Mouse (Mus musculus) induced T-regulatory cell, adult 2 months (primary cell): ENCODE measurements around the gene Ankrd13b.

ENCODE experiments used
- DNase-seq: peaks from one replicate; pipeline ENCODE4 v3.0.0-alpha.2; 2012; ENCODE audit warnings: low read depth

Ankrd13b gene

GRCm38 (mm10) chr11:77508068-77509021 is 18.9 kb upstream of the Ankrd13b start:
- DNase-seq, result peak; percentile 92

- DNase-seq, result no peak
These were observed 17.9 kb upstream of the Ankrd13b start for GRCm38 (mm10) chr11:77507426-77507825.

- no peak for DNase-seq
These were observed 17.5 kb upstream of the Ankrd13b start for GRCm38 (mm10) chr11:77506941-77507340.

GRCm38 (mm10) chr11:77506273-77506672 is 16.8 kb upstream of the Ankrd13b start:
- no peak for DNase-seq

GRCm38 (mm10) chr11:77505291-77505980 is 16.0 kb upstream of the Ankrd13b start:
- DNase-seq, result no peak

- no peak for DNase-seq
These were observed 14.9 kb upstream of the Ankrd13b start for GRCm38 (mm10) chr11:77504377-77504776.

- DNase-seq, result no peak
These were observed 14.0 kb upstream of the Ankrd13b start for GRCm38 (mm10) chr11:77503511-77503910.

GRCm38 (mm10) chr11:77502481-77502880 is 13.0 kb upstream of the Ankrd13b start:
- DNase-seq, result no peak

- no peak for DNase-seq
These were observed 12.5 kb upstream of the Ankrd13b start for GRCm38 (mm10) chr11:77501971-77502370.

GRCm38 (mm10) chr11:77501392-77501791 is 11.9 kb upstream of the Ankrd13b start:
- DNase-seq, result peak; percentile 90

- DNase-seq, result no peak
These were observed 11.2 kb upstream of the Ankrd13b start for GRCm38 (mm10) chr11:77500361-77501325.

- DNase-seq, result no peak
These were observed 9.9 kb upstream of the Ankrd13b start for GRCm38 (mm10) chr11:77499354-77499753.

GRCm38 (mm10) chr11:77498261-77499139 is 9.0 kb upstream of the Ankrd13b start:
- no peak for DNase-seq

GRCm38 (mm10) chr11:77497851-77498250 is 8.4 kb upstream of the Ankrd13b start:
- no peak for DNase-seq

GRCm38 (mm10) chr11:77497341-77497756 is 7.9 kb upstream of the Ankrd13b start:
- peak; percentile 87 for DNase-seq

GRCm38 (mm10) chr11:77495507-77495906 is 6.0 kb upstream of the Ankrd13b start:
- no peak for DNase-seq

- no peak for DNase-seq
These were observed 5.3 kb upstream of the Ankrd13b start for GRCm38 (mm10) chr11:77494782-77495181.

GRCm38 (mm10) chr11:77494344-77494676 is 4.8 kb upstream of the Ankrd13b start:
- DNase-seq, result no peak

- DNase-seq, result peak; percentile 66
These were observed 4.2 kb upstream of the Ankrd13b start, which contains the start of gene Git1 for GRCm38 (mm10) chr11:77493512-77494343. TSS of gene Git1 (plus strand) at chr11:77493562.

- peak; percentile 94 for DNase-seq
These were observed 3.4 kb upstream of the Ankrd13b start for GRCm38 (mm10) chr11:77492911-77493332.
